Mouse (Mus musculus) urinary bladder, postnatal 10 days (tissue): Measurements from ENCODE around the gene Wdtc1.

Experiments used
- DNase-seq: peaks from one replicate; pipeline ENCODE4 v3.0.0; 2022; ENCODE audit warnings: low spot score

Gene Wdtc1

DNA sequence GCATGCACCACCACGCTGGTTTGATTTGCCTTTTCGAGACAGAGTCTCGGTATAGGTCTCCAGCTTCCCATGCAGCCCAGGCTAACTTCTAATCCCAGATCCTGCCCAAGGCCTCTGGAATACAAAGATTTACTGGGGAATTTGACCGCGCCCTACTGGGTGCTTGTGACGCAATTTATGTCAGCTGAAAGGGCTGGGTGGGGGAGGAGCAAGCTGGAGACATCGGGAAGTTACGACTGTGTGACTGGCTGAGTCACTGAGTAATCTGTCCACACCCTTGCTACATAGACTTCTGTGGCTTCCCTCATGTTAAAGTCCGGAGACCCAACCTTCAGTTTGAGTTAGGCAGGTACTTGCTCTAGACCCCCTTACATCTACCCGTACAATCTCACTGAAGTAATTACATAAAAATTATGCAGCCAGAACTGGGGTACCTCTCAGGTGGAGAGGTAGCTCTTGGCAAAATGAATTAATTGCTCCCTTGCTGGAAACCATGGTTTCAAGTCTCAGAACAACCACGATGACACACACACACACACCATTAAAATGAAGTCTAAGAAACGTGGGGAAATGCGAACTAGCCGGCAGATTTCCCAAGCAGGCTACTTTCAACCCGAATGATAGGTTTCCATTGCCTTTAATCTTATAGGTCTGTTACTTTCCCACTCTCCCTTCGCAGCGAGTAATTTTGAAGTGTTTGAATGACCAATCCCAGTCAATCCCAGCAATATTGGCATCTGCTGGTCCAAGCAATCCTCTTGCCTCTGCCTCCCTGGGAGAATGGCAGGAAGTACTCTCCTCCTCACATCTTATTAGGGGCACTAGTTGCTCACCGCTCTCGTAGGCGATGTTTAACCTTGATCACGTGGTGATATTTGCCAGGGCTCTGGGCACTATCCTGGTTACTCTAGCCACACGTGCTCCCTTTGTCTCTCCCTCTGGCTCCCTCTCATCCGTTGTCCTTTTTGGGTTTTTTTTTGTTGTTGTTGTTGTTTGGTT is at the start of gene Wdtc1:
Gene Wdtc1, minus strand, starts transcription at position 115 of the 999 bp plus-strand sequence.
- DNase-seq = no peak

- DNase-seq = no peak
Observed at GRCm38 (mm10) chr4:133402011-133402410, 48.7 kb upstream of the Wdtc1 start.

DNA sequence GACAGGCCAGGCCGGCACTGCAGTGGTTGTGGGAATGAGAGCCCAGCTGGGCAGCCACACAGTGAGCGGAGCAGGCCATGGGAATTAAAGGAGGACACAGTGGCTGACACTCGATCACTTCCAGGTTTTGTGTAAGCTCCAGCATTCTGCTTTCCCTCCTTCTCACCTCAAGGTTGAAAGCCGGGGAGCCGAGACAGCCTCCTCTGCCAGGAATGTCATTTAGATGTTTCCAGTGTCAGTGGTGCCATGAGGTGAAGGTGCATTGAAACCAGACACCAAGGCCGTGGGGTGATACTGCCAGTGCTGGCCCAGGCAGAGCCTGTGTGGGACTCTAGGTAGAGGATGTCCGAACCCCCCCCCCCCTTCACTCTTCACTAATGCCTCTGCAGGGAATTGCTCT is 46.8 kb upstream of the Wdtc1 start:
- DNase-seq = no peak

DNA sequence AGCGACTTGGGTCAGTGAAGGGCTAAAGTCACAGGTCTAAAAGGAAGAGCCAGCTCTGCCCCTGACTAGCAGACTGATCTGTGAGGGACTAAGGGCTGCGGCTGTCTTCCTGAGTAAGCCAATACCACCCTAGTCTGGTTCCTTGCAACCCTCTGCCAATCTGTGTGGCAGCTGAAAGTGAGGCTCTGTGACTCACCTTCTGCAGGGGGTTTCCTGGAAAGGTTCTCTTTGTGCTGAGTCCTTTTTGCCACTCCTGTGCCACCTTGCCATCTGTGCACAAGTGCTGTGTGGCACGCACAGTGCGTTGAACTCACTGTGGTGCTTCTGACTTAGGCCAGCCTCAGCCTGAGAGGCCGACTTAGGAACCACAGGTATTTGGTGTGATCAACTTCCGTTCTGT is 46.2 kb upstream of the Wdtc1 start:
- DNase-seq = no peak

- DNase-seq = no peak
Observed at GRCm38 (mm10) chr4:133398619-133399018, 45.3 kb upstream of the Wdtc1 start.

GRCm38 (mm10) chr4:133397961-133398360 is 44.7 kb upstream of the Wdtc1 start:
- DNase-seq = no peak

- DNase-seq = no peak
Observed at GRCm38 (mm10) chr4:133397299-133397698, 44.0 kb upstream of the Wdtc1 start.

GRCm38 (mm10) chr4:133396079-133396478 is 42.8 kb upstream of the Wdtc1 start:
- no peak for DNase-seq

- DNase-seq = no peak
Observed at GRCm38 (mm10) chr4:133394981-133395573, 41.8 kb upstream of the Wdtc1 start.

- DNase-seq = no peak
Observed at GRCm38 (mm10) chr4:133391185-133392040, 38.1 kb upstream of the Wdtc1 start.

DNA sequence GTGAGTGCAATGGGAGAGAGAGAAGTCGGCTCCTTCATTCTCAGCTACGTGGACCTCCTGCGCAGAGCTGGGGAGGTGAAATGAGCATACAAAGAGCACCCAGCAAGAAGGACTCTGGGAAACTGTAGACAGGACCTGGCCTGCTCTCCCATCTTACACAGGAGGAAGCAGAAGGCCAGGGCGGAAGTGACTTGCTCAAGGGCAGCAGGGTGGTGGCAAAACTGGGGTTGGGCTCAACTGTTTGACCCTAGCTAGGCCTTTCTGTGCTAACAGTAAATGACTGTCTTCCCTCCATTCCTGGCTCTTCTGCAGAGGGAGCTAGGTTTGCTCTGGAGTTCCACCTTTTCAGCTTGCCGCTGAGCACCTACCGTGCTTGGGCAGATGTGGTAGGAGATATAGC is 37.3 kb upstream of the Wdtc1 start:
- DNase-seq = no peak

GRCm38 (mm10) chr4:133390042-133390441 is 36.8 kb upstream of the Wdtc1 start:
- no peak for DNase-seq

DNA sequence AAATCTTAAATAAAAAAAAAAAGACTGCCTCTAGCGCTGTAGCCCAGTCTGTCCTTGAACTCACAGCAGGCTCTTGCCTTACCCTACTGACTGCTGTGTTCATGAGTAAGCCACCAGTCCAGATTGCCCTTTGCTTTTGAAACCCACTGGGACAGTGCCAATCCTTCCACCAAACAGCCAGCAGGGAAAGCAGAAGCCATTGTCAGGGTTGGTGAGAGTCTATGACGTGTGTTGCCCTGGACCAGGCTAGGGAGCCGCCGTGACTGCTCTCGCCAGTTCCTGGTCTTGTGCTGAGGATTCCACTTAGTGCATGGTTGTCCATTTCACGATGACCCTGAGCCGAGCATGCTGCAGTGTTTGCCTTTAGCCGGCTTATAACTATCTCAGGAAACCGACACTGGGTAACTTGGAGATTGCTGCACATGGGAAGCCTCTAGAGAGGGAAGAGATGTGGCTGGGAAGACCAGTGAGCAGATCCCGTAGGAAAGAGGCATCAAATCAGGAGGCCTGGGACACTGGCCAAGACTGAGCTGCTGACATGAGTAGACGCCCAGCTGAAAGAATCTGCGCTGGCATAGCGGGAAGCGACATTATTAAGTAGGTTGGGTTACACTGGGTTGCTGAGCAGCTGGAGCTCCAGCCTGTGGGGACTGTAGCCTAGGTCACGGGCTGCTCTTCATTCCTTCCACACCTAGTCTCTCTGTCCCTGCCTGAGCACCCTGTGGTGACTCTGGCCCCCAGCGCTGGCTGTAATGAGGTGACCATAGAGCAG is 35.7 kb upstream of the Wdtc1 start:
- DNase-seq = no peak

DNA sequence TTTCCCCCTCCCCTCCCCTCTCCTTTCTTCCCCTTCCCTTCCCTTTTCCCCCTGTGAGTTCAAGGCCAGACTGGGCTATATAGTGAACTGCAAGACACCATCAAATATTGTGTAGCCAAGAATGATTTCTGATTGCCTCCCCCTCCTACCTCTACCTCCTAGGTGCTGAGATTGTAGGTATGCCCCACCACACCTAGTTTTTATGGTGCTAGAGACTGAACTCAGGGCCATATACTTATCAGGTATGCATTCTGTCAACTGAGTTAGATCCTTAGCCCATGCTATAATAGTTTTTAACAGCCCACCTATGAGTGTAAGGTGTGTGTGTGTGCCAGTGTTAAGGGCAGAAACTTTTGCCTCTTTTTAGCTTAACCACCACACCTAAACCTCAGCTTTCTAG is 33.8 kb upstream of the Wdtc1 start:
- no peak for DNase-seq

DNA sequence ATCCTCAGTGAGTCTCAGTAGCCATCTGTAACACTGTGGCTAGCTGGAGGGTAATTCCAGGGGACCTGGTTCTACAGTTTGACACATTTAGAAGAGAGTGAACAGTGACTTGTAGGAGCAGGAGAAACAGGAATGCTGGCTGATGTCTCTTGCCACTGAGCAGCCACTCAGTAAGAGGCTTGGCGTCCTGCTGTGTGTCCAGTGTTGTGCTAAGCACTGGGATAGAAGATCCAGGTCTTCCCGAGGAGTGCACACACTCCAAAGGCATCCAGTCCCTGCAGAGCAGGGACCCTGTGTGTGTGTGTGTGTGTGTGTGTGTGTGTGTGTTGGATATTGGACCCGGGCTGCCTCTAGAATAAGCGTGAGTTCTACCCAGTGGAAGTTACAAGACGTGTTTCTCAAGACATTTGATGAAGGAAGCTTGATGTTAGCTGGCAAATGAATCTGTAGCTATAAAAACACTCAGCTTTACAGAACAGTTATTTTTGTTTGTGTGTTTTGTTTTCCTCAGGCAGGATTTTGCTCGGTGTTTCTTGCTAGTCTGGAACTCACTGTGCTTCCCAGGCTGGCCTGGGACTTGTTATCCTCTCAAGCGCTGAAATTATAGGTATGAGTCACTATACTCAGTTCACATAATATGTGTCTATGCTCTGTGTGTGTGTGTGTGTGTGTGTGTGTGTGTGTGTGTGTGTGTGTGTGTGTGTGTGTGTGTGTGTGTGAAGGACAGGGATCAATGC is 32.9 kb upstream of the Wdtc1 start:
- DNase-seq = no peak

DNA sequence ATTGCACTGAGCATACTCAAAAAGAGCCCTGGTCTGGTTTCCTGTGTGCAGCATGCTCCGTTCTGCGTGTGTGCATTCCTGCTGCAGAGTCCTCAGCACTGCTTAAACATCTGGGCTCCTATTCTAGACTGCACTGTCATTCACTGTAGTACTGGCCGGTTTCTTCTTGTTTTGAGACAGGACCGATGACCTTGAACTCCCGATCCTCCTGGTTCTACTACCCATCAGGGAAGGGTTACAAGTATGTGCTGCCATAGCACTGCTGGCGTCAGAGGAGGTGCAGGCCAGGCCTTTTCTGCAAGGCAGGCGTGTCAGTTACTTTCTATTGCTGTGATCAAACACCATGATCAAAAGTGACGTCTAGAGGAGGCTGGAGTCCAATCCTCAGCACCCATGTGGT is 27.9 kb upstream of the Wdtc1 start:
- DNase-seq = no peak

- no peak for DNase-seq
Observed at GRCm38 (mm10) chr4:133380532-133380931, 27.3 kb upstream of the Wdtc1 start.

GRCm38 (mm10) chr4:133379861-133380260 is 26.6 kb upstream of the Wdtc1 start:
- DNase-seq = no peak

- DNase-seq = no peak
Observed at GRCm38 (mm10) chr4:133379046-133379347, 25.7 kb upstream of the Wdtc1 start.

DNA sequence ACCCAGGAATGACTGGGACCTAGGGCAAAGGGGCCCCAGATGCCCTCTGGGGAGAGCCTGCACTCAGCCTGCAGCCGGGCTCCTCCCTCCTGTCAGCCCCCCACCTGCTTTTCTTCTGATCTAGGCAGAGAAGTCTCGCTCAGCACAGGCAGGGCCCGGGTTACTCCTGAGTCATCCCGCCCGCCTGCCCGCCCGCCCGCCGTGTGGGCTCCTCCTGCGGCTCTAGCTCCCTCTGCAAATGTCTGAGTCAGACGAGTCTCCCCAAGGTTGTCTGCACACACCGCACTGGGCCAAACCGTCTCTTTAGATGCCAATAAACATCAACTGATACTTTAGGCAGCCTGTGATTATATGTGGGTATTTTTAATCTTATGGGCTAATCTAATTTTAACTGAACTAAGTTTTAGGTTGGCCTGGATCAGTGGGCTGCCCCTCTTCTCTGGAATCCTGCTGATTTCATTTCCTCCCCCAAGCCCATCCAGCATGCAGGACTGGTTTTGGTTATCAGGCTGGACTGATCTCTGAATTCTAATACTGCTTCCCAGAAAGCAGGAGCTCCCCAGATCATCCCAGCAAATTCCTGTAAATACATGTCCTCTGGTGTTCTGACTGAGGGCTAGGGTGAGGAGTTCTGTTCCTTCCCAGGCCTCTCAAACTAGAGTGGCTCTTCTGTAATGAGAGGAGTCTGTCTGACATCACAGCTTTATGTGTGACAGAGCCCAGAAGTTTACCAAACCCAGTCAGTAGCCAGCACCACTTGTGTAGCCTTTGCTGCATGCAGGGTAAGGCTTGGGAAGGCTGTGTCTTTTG is 25.2 kb upstream of the Wdtc1 start:
- no peak for DNase-seq
